Mouse (Mus musculus) midbrain, embryonic 15.5 days (tissue): ENCODE results near the gene C1ql1. TPM values are rescaled to one million over a fixed set of nuclear protein-coding genes. Genes with fewer than 3 reads are reported as not detected.
A peak's percentile ranks its signal among the peaks of the same experiment; 100 is the strongest.

Experiments
- ATAC-seq: fragments of 200-750 bp; cut with Nextera tagmentation; replicated peaks from 2 replicates; pipeline ENCODE4 v1.8.0; 2017; ENCODE audit warnings: moderate TSS enrichment
- H3K27ac ChIP-seq: fragments of 300-500 bp; sonication (generic); 2 replicates; pipeline ENCODE4 v1.5.1; 2015; ENCODE audit warnings: mild to moderate bottlenecking, inconsistent platforms
- H3K27me3 ChIP-seq: fragments of 300-500 bp; sonication (generic); replicated peaks from 2 replicates; pipeline ENCODE4 v1.6.1; 2015; ENCODE audit warnings: inconsistent platforms
- H3K36me3 ChIP-seq: fragments of 300-500 bp; sonication (generic); replicated peaks from 2 replicates; pipeline ENCODE4 v1.6.1; 2015; ENCODE audit warnings: inconsistent platforms
- H3K4me1 ChIP-seq: fragments of 300-500 bp; sonication (generic); 2 replicates; pipeline ENCODE4 v1.6.1; 2015; ENCODE audit warnings: inconsistent platforms
- H3K4me2 ChIP-seq: fragments of 300-500 bp; sonication (generic); 2 replicates; pipeline ENCODE4 v1.6.1; 2015; ENCODE audit warnings: inconsistent platforms, mild to moderate bottlenecking, moderate library complexity
- H3K4me3 ChIP-seq: fragments of 300-500 bp; sonication (generic); 2 replicates; pipeline ENCODE4 v1.5.1; 2015; ENCODE audit warnings: mild to moderate bottlenecking, inconsistent platforms
- H3K9ac ChIP-seq: fragments of 300-500 bp; sonication (generic); 2 replicates; pipeline ENCODE4 v1.6.1; 2015; ENCODE audit warnings: mild to moderate bottlenecking, inconsistent platforms
- H3K9me3 ChIP-seq: fragments of 300-500 bp; sonication (generic); 2 replicates; pipeline ENCODE4 v1.6.1; 2016; ENCODE audit warnings: inconsistent platforms
- WGBS: fragments of 180-500 bp; shearing (Covaris S2); methylation state at CpG from one replicate; pipeline ENCODE4 v1.1.7; 2015; ENCODE audit warnings: mixed read lengths; 5-methylcytosine and 5-hydroxymethylcytosine counted together
- polyA plus RNA-seq: library from polyadenylated mRNA; unstranded; fragments of >200 nt; fragmentation: Nextera tagmentation; extraction: Ambion mirVana; gene quantifications from 2 replicates; pipeline ENCODE4 v1.2.1, GENCODE M21; 2015

The C1ql1 gene
- polyA plus RNA-seq, 1 experiment from 2014 or later = 11.7 TPM

DNA sequence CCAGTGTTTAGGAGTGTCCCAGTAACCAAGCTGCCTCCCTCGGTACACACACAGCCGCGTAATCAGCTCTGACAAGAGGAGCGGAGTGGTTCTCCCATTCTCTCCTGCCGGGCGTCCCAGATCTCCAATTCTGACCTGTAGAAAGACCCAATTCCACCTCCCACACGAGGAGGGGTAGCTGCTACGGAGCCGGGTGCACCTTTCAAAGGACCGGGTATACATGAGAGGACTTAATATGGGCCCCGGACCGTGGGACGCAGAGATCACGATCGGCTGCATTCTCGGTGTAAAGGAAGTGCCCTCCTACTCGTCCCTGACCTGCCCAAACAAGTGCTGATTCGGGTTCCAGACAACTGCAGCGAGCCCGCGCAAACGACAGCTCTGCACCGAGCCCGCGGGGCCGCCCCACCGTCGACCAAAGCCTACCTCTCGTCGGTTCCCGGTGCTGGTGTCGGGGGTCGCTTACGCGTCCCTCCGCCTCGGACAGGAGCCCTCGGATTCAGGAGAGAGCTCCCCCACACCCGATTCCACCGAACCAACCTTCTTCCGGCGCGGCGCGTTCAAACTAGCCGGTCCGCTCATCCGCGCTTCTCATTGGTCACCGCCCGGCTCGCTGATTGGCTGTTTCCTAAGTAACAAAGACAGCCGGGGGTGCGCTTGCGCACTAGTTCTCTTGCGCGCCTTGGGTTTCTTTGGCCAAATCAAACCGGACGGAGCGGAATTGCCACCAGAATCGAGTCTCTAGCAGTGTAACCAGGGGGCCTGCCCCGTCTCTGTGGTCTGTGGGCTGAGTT, 21.7 kb downstream of the C1ql1 start, which contains the start of gene Kif18b:
Gene Kif18b, minus strand, starts transcription at position 568 of the 794 bp plus-strand sequence.
- under 1% methylated on average over 62 of the region's 62 CpGs for WGBS
- no peaks in the 10 kb centered on the region for H3K36me3 ChIP-seq
- peak; percentile 85 for ATAC-seq

DNA sequence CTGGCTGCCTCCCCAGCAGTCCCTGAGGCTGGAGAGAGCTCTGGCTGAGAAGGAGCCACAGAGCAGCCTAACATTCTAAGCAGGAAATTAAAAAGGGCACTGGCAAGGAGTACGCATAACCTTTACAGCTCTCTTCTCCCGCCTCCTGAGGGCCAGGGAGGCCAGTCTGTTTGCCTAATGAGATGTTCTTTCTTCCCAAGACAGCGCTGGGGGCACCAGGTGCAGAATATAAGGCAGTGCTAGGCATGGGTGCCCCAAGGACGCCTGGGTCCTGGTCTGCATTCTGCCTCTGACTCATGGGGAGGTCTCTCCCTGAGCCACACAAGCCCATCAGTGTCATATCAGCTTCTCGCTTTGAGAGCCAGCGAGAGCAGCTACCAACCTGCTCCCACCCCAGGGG, 25.0 kb downstream of the C1ql1 start:
- no peak overlapping the region for H3K27ac ChIP-seq

More for the DNA sequence above, 21.7 kb downstream of the C1ql1 start, which contains the start of gene Kif18b:
- Histone ChIP-seq H3K4me3 (peak within 1 kb of the TSS; percentile 49), H3K27ac (peak within 1 kb of the TSS; percentile 66), H3K27me3 (no peaks in the 10 kb centered on the region; the same call in 1 of the 2 replicates), H3K4me2 (peak within 1 kb of the TSS; percentile 78), H3K9ac (peak within 1 kb of the TSS; percentile 37), H3K9me3 (no peaks in the 10 kb centered on the region), H3K4me1 (peaks cover 18% of the 10 kb centered on the region)

DNA sequence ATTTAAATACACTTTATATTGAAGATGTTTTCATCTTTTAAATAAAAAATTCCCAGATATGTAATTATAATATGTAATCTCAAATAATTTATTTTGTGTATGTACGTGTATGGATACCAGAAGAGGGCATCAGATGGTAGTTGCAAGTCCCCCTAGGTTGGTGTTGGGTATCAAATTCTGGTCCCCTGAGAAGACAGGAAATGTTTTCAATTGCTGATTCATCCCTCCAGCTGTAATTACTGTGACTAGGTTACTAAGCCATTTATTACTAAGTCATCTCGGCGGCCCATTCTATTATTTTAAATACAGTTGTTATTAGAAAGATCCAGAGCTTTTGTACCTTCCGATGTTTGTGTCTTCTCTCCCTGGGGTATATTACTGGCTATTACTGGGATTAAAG, 28.4 kb downstream of the C1ql1 start:
- Histone ChIP-seq H3K36me3 (no peaks in the 10 kb centered on the region), H3K9ac (no peak overlapping the region), H3K9me3 (no peaks in the 10 kb centered on the region), H3K4me3 (no peak overlapping the region), H3K27me3 (no peaks in the 10 kb centered on the region; the same call in 1 of the 2 replicates), H3K27ac (no peak overlapping the region), H3K4me1 (peaks cover 9% of the 10 kb centered on the region), H3K4me2 (no peak overlapping the region)
- WGBS = 76% methylated on average over 4 of the region's 4 CpGs
- no peak for ATAC-seq

More for the DNA sequence above, 25.0 kb downstream of the C1ql1 start:
- Histone ChIP-seq H3K9ac (no peak overlapping the region), H3K27me3 (no peaks in the 10 kb centered on the region; the same call in 1 of the 2 replicates), H3K4me1 (peaks cover 18% of the 10 kb centered on the region), H3K4me3 (no peak overlapping the region), H3K9me3 (no peaks in the 10 kb centered on the region), H3K4me2 (peak overlapping the region; percentile 10; the same call in 1 of the 2 replicates), H3K36me3 (no peaks in the 10 kb centered on the region)
- WGBS = 61% methylated on average over 6 of the region's 6 CpGs
- ATAC-seq = no peak

DNA sequence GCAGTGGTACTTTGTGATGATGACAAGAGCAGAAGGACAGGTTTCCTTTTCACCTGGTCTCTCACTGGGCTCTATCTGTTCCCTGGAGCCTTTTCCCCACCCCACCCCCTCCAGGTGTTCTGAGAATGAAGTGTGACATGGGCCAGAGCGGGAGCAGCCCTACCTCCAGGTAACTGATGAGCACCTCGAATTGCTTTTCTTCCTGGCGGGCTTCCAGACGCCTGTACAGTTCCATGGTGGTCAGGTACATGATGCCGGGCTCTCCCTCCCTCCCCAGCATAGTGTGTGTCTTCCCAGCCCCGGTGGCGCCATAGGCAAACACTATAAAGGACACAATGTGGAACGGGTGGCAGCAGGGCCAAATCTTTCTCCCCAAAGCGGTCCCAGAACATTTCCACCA, 31.1 kb downstream of the C1ql1 start:
- H3K9me3 ChIP-seq = no peaks in the 10 kb centered on the region
- H3K36me3 ChIP-seq = no peaks in the 10 kb centered on the region
- H3K4me2 ChIP-seq = no peak overlapping the region
- H3K27ac ChIP-seq = no peak overlapping the region
- no peak overlapping the region for H3K4me3 ChIP-seq
- H3K9ac ChIP-seq = no peak overlapping the region
- no peaks in the 10 kb centered on the region for H3K4me1 ChIP-seq
- WGBS = 93% methylated on average over 9 of the region's 9 CpGs
- ATAC-seq = no peak
- H3K27me3 ChIP-seq = no peaks in the 10 kb centered on the region

DNA sequence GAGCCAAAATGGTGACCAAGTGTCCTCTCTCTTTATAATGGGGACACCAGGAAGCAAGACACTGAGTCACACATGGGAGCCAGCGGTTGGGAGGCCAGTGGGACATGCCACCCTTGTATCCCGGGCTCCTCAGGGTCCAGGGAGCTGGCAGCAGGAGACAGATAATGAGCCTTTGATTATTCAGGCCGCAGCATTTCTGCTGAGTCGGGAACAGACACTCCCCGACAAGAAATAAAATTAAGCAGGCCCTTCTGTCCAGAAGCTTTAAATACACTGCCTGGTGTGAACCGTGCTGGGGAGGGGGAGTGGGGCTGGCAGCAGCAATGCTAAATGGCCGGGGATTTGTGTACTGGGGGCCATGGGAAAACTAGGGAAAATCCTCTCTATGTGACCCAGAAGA, 35.1 kb downstream of the C1ql1 start:
- no peak overlapping the region for H3K9ac ChIP-seq
- ATAC-seq = no peak
- H3K9me3 ChIP-seq = no peaks in the 10 kb centered on the region
- H3K36me3 ChIP-seq = no peaks in the 10 kb centered on the region
- H3K27me3 ChIP-seq = no peaks in the 10 kb centered on the region
- H3K27ac ChIP-seq = no peak overlapping the region
- 72% methylated on average over 7 of the region's 7 CpGs for WGBS
- H3K4me3 ChIP-seq = no peak overlapping the region
- H3K4me2 ChIP-seq = no peak overlapping the region
- no peaks in the 10 kb centered on the region for H3K4me1 ChIP-seq

DNA sequence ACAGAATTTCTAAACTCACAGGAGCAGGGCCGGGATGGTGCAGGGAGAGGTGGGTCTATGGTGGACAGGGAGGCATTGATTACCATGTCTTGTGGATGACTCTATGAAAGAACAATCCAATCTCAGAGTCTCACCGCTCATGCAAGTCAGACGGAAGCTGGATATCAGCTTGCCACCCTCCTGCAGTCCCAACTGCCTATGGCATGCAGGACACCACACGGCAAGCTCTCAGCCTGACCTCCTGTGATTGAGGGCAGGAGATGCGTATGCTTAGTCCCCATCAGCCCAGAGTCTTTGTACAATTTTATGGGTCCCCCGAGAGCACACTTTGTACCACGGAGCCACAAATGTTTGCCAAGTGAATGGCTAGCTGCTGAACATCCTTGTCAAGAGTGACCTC, 42.8 kb downstream of the C1ql1 start:
- Histone ChIP-seq H3K4me2 (no peak overlapping the region), H3K9ac (no peak overlapping the region), H3K27ac (no peak overlapping the region), H3K4me3 (no peak overlapping the region), H3K36me3 (no peaks in the 10 kb centered on the region), H3K27me3 (no peaks in the 10 kb centered on the region), H3K9me3 (no peaks in the 10 kb centered on the region), H3K4me1 (no peaks in the 10 kb centered on the region)
- ATAC-seq = no peak
- WGBS = 79% methylated on average over 7 of the region's 7 CpGs

DNA sequence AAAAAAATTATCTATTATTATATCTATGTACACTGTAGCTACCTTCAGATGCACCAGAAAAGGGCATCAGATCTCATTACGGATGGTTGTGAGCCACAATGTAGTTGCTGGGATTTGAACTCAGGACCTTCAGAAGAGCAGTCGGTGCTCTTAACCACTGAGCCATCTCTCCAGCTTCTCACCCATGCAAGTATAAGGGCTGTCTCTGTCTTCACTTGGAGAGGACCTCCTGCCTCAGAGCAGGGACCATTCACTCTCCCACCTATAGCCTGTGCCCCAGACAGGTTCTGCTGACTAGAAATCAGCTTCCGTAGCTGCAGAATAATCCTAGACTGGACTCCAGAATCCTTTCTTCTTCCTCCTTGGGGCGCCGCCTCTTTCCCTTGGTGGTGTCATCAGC, 44.4 kb downstream of the C1ql1 start:
- Histone ChIP-seq H3K9me3 (no peaks in the 10 kb centered on the region), H3K4me1 (no peaks in the 10 kb centered on the region), H3K9ac (no peak overlapping the region), H3K4me3 (no peak overlapping the region), H3K27me3 (no peaks in the 10 kb centered on the region), H3K36me3 (no peaks in the 10 kb centered on the region), H3K27ac (no peak overlapping the region), H3K4me2 (no peak overlapping the region)
- no peak for ATAC-seq
- 71% methylated on average over 5 of the region's 5 CpGs for WGBS

DNA sequence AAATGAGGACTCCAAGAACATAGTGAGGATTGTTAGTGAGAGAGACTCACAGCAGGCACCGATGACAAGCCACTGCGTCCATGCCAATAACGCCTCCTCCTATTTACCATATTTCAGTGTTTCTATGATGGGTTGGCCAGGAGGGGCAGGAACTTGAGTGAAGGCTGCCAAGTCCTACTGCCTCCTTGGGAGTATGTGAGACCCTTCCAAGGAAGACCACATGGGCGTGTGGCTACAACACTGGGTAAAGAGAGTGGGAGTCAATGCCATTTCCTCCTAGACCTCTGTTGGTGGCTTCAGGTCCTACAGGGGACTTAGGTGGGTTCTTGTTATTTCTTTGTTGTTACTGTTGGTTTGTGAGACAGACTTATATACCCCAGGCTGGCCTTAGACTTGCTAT, 45.3 kb downstream of the C1ql1 start:
- Histone ChIP-seq H3K4me2 (no peak overlapping the region), H3K9ac (no peak overlapping the region), H3K27me3 (no peaks in the 10 kb centered on the region), H3K27ac (no peak overlapping the region), H3K9me3 (no peaks in the 10 kb centered on the region), H3K4me3 (no peak overlapping the region), H3K4me1 (no peaks in the 10 kb centered on the region), H3K36me3 (no peaks in the 10 kb centered on the region)
- 61% methylated on average over 4 of the region's 4 CpGs for WGBS
- 0 out of 2 replicates have a peak, but pooled peaks have one; percentile 39 for ATAC-seq

DNA sequence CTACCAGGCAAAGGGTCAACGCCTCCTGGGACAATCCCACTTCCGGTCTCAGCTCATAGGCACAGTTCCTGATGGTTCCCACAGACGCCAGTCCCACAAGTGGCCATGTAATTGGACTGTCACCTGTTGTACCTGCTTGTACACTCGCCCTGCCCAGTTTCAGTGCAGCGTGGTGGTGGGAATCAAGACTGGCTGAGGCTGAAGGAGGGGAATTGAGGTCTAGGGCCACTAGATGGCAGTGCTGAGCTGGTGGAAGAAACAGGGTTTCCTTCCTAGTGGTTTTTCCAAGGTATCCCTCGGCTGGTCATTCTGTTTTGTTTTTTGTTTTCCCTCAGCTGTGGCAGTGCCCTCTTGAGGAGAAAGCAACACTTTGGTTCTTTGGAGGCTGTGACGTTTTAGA, 45.7 kb downstream of the C1ql1 start, which contains the start of gene Gfap:
Gene Gfap, minus strand, starts transcription at position 150 of the 400 bp plus-strand sequence.
- Histone ChIP-seq H3K27me3 (no peaks in the 10 kb centered on the region), H3K9ac (no peak within 1 kb of the TSS), H3K4me1 (no peaks in the 10 kb centered on the region), H3K4me2 (no peak within 1 kb of the TSS), H3K4me3 (no peak within 1 kb of the TSS), H3K36me3 (no peaks in the 10 kb centered on the region), H3K27ac (no peak within 1 kb of the TSS), H3K9me3 (no peaks in the 10 kb centered on the region)
- WGBS = 14% methylated on average over 7 of the region's 7 CpGs
- ATAC-seq = 0 out of 2 replicates have a peak, but pooled peaks have one; percentile 30

DNA sequence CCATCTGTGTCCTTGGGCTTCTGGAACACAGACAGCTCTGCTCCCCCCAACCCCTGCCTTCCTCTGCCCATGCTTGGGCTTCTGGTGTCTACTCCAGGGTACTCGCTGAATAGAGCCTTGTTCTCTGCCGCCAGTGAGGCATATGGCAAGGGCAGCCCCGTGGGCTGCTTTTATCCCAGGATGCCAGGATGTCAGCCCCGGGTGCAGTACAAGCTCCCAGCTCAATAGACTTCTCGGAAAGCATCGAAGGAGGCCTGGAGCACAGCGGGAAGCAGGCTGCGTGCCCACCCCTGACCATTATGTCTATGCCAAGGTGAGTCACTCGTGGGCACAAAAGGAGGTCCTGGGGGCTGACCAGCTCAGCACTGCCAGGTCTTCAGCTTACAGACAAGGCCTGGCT, 48.1 kb downstream of the C1ql1 start:
- Histone ChIP-seq H3K9me3 (no peaks in the 10 kb centered on the region), H3K4me3 (no peak overlapping the region), H3K4me2 (no peak overlapping the region), H3K9ac (no peak overlapping the region), H3K27ac (no peak overlapping the region), H3K4me1 (peaks cover under 1% of the 10 kb centered on the region; the same call in 1 of the 2 replicates), H3K27me3 (peaks cover 21% of the 10 kb centered on the region), H3K36me3 (no peaks in the 10 kb centered on the region)
- ATAC-seq = peak; percentile 63
- 60% methylated on average over 9 of the region's 9 CpGs for WGBS

DNA sequence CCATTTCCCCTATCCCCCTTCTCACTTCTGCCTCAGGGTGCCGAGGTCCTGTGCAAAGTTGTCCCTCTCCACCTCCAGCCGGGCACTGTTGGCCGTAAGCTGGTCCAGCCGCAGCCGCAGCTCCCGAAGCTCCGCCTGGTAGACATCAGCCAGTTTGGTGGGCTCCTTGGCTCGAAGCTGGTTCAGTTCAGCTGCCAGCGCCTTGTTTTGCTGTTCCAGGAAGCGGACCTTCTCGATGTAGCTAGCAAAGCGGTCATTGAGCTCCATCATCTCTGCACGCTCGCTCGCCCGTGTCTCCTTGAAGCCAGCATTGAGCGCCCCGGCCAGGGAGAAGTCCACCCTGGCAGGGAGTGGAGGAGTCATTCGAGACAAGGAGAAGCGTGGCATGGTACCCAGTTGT, 49.8 kb downstream of the C1ql1 start:
- 81% methylated on average over 20 of the region's 20 CpGs for WGBS

DNA sequence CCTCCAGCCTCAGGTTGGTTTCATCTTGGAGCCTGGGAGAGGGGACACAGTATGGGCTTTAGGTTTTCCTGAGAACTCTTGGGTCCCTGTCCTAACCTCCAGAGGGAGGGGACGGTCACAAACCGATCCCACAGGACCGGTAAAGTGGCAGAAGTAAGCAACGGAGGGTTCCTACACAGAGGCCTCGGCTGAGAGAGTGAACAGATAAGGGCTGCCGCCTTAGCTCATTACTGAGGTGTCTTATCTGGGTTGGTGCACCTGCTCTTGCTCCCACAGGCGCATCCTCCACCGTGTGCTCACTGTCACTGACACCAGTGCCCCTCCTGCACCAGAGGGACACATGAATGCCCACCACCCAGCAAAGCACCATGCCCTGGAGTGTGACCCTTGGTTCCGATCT, 50.7 kb downstream of the C1ql1 start:
- 82% methylated on average over 9 of the region's 9 CpGs for WGBS
- no peak overlapping the region for H3K4me3 ChIP-seq
- no peak overlapping the region for H3K27ac ChIP-seq
- peaks cover 6% of the 10 kb centered on the region; the same call in 1 of the 2 replicates for H3K4me1 ChIP-seq
- no peaks in the 10 kb centered on the region for H3K9me3 ChIP-seq
- no peak overlapping the region for H3K9ac ChIP-seq
- peaks cover 39% of the 10 kb centered on the region for H3K27me3 ChIP-seq
- ATAC-seq = no peak
- no peaks in the 10 kb centered on the region for H3K36me3 ChIP-seq
- no peak overlapping the region for H3K4me2 ChIP-seq

More for the DNA sequence above, 49.8 kb downstream of the C1ql1 start:
- Histone ChIP-seq H3K4me3 (no peak overlapping the region), H3K9me3 (no peaks in the 10 kb centered on the region), H3K4me2 (no peak overlapping the region), H3K4me1 (peaks cover 6% of the 10 kb centered on the region; the same call in 1 of the 2 replicates), H3K9ac (no peak overlapping the region), H3K36me3 (no peaks in the 10 kb centered on the region), H3K27ac (no peak overlapping the region), H3K27me3 (peaks cover 37% of the 10 kb centered on the region)
- ATAC-seq = no peak

DNA sequence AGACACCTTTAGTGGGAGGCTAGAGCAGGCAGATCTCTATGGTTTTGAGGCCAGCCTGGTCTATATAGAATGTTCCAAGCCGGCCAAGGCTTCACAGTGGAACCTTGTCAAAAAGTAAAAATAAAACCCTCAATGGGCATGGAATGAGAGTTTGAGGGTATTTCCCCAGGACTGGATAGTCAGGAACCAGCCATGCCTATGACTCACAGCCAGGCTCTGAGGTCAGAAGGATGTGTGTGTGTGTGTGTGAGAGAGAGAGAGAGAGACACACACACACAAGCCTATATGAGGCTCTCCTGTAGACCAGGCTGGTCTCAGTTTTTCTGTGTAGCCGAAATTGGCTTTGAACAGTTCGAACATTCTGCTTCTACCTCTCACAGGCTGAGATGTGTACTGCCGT, 51.8 kb downstream of the C1ql1 start:
- H3K4me1 ChIP-seq = peaks cover 6% of the 10 kb centered on the region; the same call in 1 of the 2 replicates
- H3K27ac ChIP-seq = no peak overlapping the region
- 83% methylated on average over 4 of the region's 4 CpGs for WGBS
- H3K4me3 ChIP-seq = no peak overlapping the region
- no peak overlapping the region for H3K4me2 ChIP-seq
- no peaks in the 10 kb centered on the region for H3K9me3 ChIP-seq
- H3K36me3 ChIP-seq = no peaks in the 10 kb centered on the region
- H3K9ac ChIP-seq = no peak overlapping the region
- no peak for ATAC-seq
- H3K27me3 ChIP-seq = peaks cover 39% of the 10 kb centered on the region
